Mouse (Mus musculus) cerebellum, adult 11 months (tissue): ENCODE measurements around the gene Sall2.

Source experiments
- DNase-seq: peaks from one replicate; pipeline ENCODE4 v3.0.0; 2022

The Sall2 gene

GRCm38 (mm10) chr14:52295558-52296264 is 32.9 kb downstream of the Sall2 start:
- no peak for DNase-seq

DNA sequence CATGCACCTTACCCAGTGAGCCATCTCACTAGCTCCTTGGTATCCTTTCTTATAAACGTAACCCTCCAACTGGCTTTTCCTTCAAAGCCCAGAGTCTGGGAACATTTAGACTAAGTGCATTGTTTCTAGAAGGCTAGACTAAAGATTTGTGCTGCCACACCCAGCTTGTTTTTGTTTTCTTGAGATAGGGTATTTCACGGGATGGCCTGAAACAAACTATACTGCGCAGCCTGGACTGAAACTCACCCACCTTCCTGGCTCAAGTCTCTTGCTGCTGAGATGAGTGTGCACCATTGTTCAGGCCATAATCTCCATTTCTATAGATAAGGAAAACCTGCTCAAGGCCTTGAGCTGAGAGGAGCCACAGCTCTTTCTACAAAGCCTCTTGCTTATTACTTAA is 44.4 kb downstream of the Sall2 start:
- no peak for DNase-seq

- no peak for DNase-seq
Measured at GRCm38 (mm10) chr14:52283629-52284028, 44.9 kb downstream of the Sall2 start.

- no peak for DNase-seq
Measured at GRCm38 (mm10) chr14:52279747-52280120, 48.8 kb downstream of the Sall2 start.

- peak; percentile 98 for DNase-seq
Measured at GRCm38 (mm10) chr14:52278932-52279746, 49.4 kb downstream of the Sall2 start, which contains the start of the genes Tox4 and Rab2b. Gene Tox4 (plus strand): TSS chr14:52279146. Gene Rab2b (minus strand): TSS chr14:52279545.

- no peak for DNase-seq
Measured at GRCm38 (mm10) chr14:52277210-52277609, 51.4 kb downstream of the Sall2 start.

DNA sequence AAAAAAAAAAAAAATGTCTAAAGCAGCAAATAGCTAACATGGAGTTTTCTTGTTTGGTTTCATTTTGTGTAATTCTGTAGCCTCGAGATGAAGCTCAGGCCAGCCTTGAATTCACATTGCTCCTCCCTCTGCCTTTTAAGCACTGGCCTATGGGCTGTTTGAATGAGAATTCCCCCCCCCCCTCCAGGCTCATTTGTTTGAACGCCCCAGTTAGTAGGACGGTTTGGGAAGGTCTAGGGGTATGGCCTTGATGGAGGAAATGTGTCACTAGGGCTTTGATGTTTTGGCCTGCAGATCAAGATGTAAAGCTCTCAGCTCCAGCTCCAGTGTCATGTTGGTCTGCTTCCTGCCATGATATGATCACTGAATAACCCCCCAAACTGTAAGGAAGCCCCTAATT is 55.8 kb downstream of the Sall2 start:
- DNase-seq, result no peak
